Mouse (Mus musculus) bone marrow macrophage, adult 2 months (primary cell): ENCODE measurements around the gene Fbln2.

ENCODE experiments used
- CTCF ChIP-seq: IDR thresholded peaks from 2 replicates; pipeline ENCODE4 v1.5.1; 2012; ENCODE audit warnings: low read depth, mild to moderate bottlenecking, low read length, moderate library complexity
- POLR2A ChIP-seq: IDR thresholded peaks from 2 replicates; pipeline ENCODE4 v1.6.1; 2012; ENCODE audit warnings: mild to moderate bottlenecking, low read depth, low read length, borderline replicate concordance

DNA sequence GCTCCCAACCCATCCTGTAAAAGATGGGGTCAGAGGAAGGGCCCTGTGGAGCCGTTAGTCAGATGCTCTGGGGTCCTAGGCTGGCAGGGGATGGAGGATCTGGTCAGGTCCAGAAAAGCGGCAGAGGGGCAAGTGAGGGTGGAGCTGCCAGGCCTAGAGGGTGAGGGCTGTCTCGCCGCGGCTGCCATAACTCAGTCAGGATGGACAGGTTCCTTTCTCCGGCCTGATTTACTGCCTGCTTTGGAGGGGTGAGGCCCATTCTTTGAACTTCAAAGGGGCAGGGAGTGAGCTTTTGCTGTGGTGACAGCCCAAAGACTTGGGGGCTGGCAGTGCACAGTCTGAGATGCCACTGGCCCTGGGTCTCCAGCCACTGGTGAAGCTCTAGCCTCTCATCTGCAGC, 86.6 kb downstream of the Fbln2 start:
- TF ChIP-seq CTCF (no peak), POLR2A (no peak)
